Comparison of ENCODE assay signal across 14 mouse cellular contexts in genomic region chrX:96134243-96134661, GRCm38 (mm10). TPM values are rescaled to one million over a fixed set of nuclear protein-coding genes. Genes with fewer than 3 reads are reported as not detected.
DNase-seq lines count a peak whose midpoint lies in the region; ATAC-seq and TF ChIP-seq lines count a peak whose summit lies in the region.
"Had no signal": no experiment of that assay in that cellular context is flagged by ENCODE, and none has a peak within 500 bp of the region (broad histone marks: within the 10 kb centered on the region; RNA-seq: fewer than 3 reads in every experiment).

No protein-coding gene starts in this region.

- no peak overlapping the region for H3K4me2 ChIP-seq in heart, embryonic 12.5 days
- H3K4me2 ChIP-seq: embryonic facial prominence, embryonic 15.5 days; hindbrain, embryonic 15.5 days; kidney, embryonic 15.5 days had no signal

- H3K79me3 ChIP-seq in C2C12 (ENCODE audit: low read depth) = peaks cover 84% of the 10 kb centered on the region

- H3K4me3 ChIP-seq in heart, embryonic 12.5 days = no peak overlapping the region
- no peak overlapping the region for H3K4me3 ChIP-seq in C2C12 (ENCODE audit: insufficient read depth, poor library complexity, severe bottlenecking)
- H3K4me3 ChIP-seq: embryonic facial prominence, embryonic 15.5 days; hindbrain, embryonic 15.5 days; kidney, embryonic 15.5 days had no signal

- no peak for DNase-seq in heart, adult 9 months (ENCODE audit: low spot score in 2 of 2)
- DNase-seq in liver = peak; percentile 10
- peak; percentile 4 for DNase-seq in lung, postnatal 14 days
- no peak for DNase-seq in kidney, postnatal 10 days
- no peak for DNase-seq in embryo, embryonic 9.5 days (ENCODE audit: extremely low spot score)
- no peak for DNase-seq in left cerebral cortex, adult 8-10 months (ENCODE audit: low spot score in 2 of 2)
- DNase-seq: cerebellum, postnatal 36 days; spleen, adult 18-20 months had no signal

- WGBS in heart, embryonic 12.5 days = 49% methylated on average over 5 of the region's 5 CpGs

- no peaks in the 10 kb centered on the region for H3K27me3 ChIP-seq in heart, embryonic 12.5 days (replicated peaks)
- no peaks in the 10 kb centered on the region for H3K27me3 ChIP-seq in C2C12 (ENCODE audit: control insufficient read depth, insufficient read depth, insufficient read length)
- H3K27me3 ChIP-seq: embryonic facial prominence, embryonic 15.5 days; hindbrain, embryonic 15.5 days had no signal

- no peaks in the 10 kb centered on the region for H3K9me3 ChIP-seq in heart, embryonic 12.5 days (replicated peaks)
- H3K9me3 ChIP-seq: embryonic facial prominence, embryonic 15.5 days; hindbrain, embryonic 15.5 days; kidney, embryonic 15.5 days had no signal

- no peak for TF ChIP-seq CTCF in C2C12 (IDR thresholded peaks at IDR 0.05; ENCODE audit: control insufficient read depth, insufficient read depth, insufficient read length)

- ATAC-seq in heart, embryonic 12.5 days (ENCODE audit: insufficient number of reproducible peaks, low FRiP score) = no peak
- ATAC-seq: activated CD4-positive, CD25-positive, alpha-beta regulatory T cell, adult 4 months had no signal

- no peaks in the 10 kb centered on the region for H3K36me3 ChIP-seq in heart, embryonic 12.5 days
- peaks cover 23% of the 10 kb centered on the region for H3K36me3 ChIP-seq in C2C12 (ENCODE audit: control insufficient read depth, insufficient read depth)
- H3K36me3 ChIP-seq: embryonic facial prominence, embryonic 15.5 days; hindbrain, embryonic 15.5 days; kidney, embryonic 15.5 days had no signal

- H3K4me1 ChIP-seq in heart, embryonic 12.5 days (replicated peaks) = peaks cover 51% of the 10 kb centered on the region
- H3K4me1 ChIP-seq: embryonic facial prominence, embryonic 15.5 days; hindbrain, embryonic 15.5 days had no signal

- H3K27ac ChIP-seq in heart, embryonic 12.5 days (ENCODE audit: poor library complexity, severe bottlenecking) = peak overlapping the region; percentile 69
- H3K27ac ChIP-seq: embryonic facial prominence, embryonic 15.5 days; hindbrain, embryonic 15.5 days; kidney, embryonic 15.5 days had no signal

- H3K79me2 ChIP-seq in C2C12 (ENCODE audit: control insufficient read depth, insufficient read depth) = peaks cover 100% of the 10 kb centered on the region

- no peak overlapping the region for H3K9ac ChIP-seq in heart, embryonic 12.5 days
- H3K9ac ChIP-seq: embryonic facial prominence, embryonic 15.5 days; hindbrain, embryonic 15.5 days; kidney, embryonic 15.5 days had no signal

- H3ac ChIP-seq in C2C12 (ENCODE audit: control insufficient read depth, insufficient read length, low read depth) = peak overlapping the region; percentile 32

TF ChIP-seq in C2C12, 6 proteins besides CTCF, POLR2A, EP300 and RAD21:
- TF ChIP-seq MYOG (IDR thresholded peaks at IDR 0.05; ENCODE audit: control insufficient read depth, extremely low read depth, insufficient read length) (no peak), MYOD1 (IDR thresholded peaks at IDR 0.05; ENCODE audit: control insufficient read depth, insufficient read length, low read depth) (peak; percentile 26), FOSL1 (IDR thresholded peaks at IDR 0.05; ENCODE audit: insufficient read depth, low read length, poor library complexity, severe bottlenecking) (peak; percentile 6), MAX (IDR thresholded peaks at IDR 0.05) (no peak), CEBPB (IDR thresholded peaks at IDR 0.05; ENCODE audit: low read depth) (no peak), USF1 (IDR thresholded peaks at IDR 0.05; ENCODE audit: low read depth) (no peak)

RNA-seq across cellular contexts. Expression of gene Msn, which starts 38.4 kb away (rescaled TPM):
- 222 and 235 TPM in 2 replicates for polyA plus RNA-seq in heart, embryonic 12.5 days (2016; fragmentation: Nextera tagmentation; extraction: Ambion mirVana)
- polyA plus RNA-seq in C2C12 (2012; fragmentation: generic; extraction: Trizol) = 280 TPM
- 10 to 100 TPM; 20.3 to 36.3 (median 24.9) TPM for total RNA-seq in left cerebral cortex, adult 8-10 months (2022)

Comparison
In these comparisons a context has a peak if more than half of its experiments do, and no peak if none do; other contexts are left out.
1. DNase-seq: peak in liver (single experiment) and lung, postnatal 14 days (single experiment); none in heart, adult 9 months (0 of 2), kidney, postnatal 10 days (single experiment), embryo, embryonic 9.5 days (single experiment) and left cerebral cortex, adult 8-10 months (0 of 2).